Mouse (Mus musculus): Measurements from ENCODE around the gene Hoxc5. TPM values are rescaled to one million over a fixed set of nuclear protein-coding genes. Genes with fewer than 3 reads are reported as not detected.

Hoxc5 gene
- total RNA-seq, 4 experiments from 2014 or later, result 6.4 to 16.0 (median 11.4) TPM

- DNase-seq, result no peak
These were observed 44.8 kb downstream of the Hoxc5 start for GRCm38 (mm10) chr15:103011928-103012486.

GRCm38 (mm10) chr15:103013238-103013984 is 46.2 kb downstream of the Hoxc5 start:
- DNase-seq, result no peak

GRCm38 (mm10) chr15:103014166-103015008 is 47.1 kb downstream of the Hoxc5 start:
- no peak for DNase-seq

GRCm38 (mm10) chr15:103015009-103015399 is 47.8 kb downstream of the Hoxc5 start:
- peak; percentile 21 for DNase-seq

- DNase-seq, result peak; percentile 15
These were observed 48.3 kb downstream of the Hoxc5 start for GRCm38 (mm10) chr15:103015406-103016166.

GRCm38 (mm10) chr15:103018636-103019035 is 51.4 kb downstream of the Hoxc5 start, which contains the start of gene Hoxc4:
TSS of gene Hoxc4 (plus strand) at chr15:103018934.
- DNase-seq, result no peak

- DNase-seq, result no peak
These were observed 53.7 kb downstream of the Hoxc5 start for GRCm38 (mm10) chr15:103020899-103021418.

GRCm38 (mm10) chr15:103021544-103021943 is 54.3 kb downstream of the Hoxc5 start:
- DNase-seq, result no peak

- no peak for DNase-seq
These were observed 56.9 kb downstream of the Hoxc5 start for GRCm38 (mm10) chr15:103024131-103024530.

GRCm38 (mm10) chr15:103027266-103028235 is 60.3 kb downstream of the Hoxc5 start:
- no peak for DNase-seq

GRCm38 (mm10) chr15:103028916-103029512 is 61.8 kb downstream of the Hoxc5 start:
- DNase-seq, result no peak

GRCm38 (mm10) chr15:103030142-103030541 is 62.9 kb downstream of the Hoxc5 start:
- no peak for DNase-seq

- DNase-seq, result no peak
These were observed 64.9 kb downstream of the Hoxc5 start for GRCm38 (mm10) chr15:103032167-103032566.

- no peak for DNase-seq
These were observed 65.7 kb downstream of the Hoxc5 start for GRCm38 (mm10) chr15:103032646-103033575.

- DNase-seq, result no peak
These were observed 67.0 kb downstream of the Hoxc5 start for GRCm38 (mm10) chr15:103034043-103034806.

- no peak for DNase-seq
These were observed 67.7 kb downstream of the Hoxc5 start for GRCm38 (mm10) chr15:103034807-103035547.

GRCm38 (mm10) chr15:103035548-103035881 is 68.3 kb downstream of the Hoxc5 start:
- DNase-seq, result no peak

- DNase-seq, result no peak
These were observed 70.3 kb downstream of the Hoxc5 start for GRCm38 (mm10) chr15:103037579-103037978.

Measured in adrenal gland, adult 8-10 months (tissue).